Mouse (Mus musculus) adrenal gland, postnatal 14 days (tissue): Measurements from ENCODE around the gene Ift43. TPM values are rescaled to one million over a fixed set of nuclear protein-coding genes. Genes with fewer than 3 reads are reported as not detected.

ENCODE experiments used
- DNase-seq: peaks from one replicate; pipeline ENCODE4 v3.0.0; 2021; ENCODE audit warnings: mixed read lengths
- total RNA-seq: library from RNA; stranded (reverse); gene quantifications from 2 replicates; pipeline ENCODE4 v1.2.3, GENCODE M21; 2021

Gene Ift43
- total RNA-seq, 1 experiment from 2014 or later = 25.3 TPM

GRCm38 (mm10) chr12:86078553-86079201, 3.7 kb upstream of the Ift43 start, which contains the start of gene Tgfb3:
Gene Tgfb3 (minus strand): TSS chr12:86079041.
- peak; percentile 55 for DNase-seq

GRCm38 (mm10) chr12:86079202-86079667, 3.1 kb upstream of the Ift43 start:
- DNase-seq = peak; percentile 95

DNA sequence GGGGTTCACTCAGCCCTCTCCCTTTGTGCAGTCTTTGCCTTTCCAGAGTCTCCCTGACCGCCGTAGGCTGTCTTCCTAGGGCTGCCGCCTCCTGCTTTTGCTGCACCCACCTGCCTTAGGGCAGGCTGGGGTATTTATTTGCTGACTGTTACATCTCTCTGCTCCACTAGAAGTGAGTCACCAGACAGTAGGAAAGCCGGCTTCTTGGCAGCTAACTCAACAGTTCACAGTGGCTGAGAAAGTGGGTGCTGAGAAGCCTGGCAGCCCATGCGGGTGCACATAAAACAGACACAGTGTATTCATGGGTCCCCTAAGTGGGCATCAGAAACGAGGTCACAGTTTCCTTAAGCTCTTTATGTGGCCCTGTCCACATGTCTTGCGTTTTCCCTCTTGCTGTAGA, 3.5 kb downstream of the Ift43 start:
- DNase-seq = no peak

DNA sequence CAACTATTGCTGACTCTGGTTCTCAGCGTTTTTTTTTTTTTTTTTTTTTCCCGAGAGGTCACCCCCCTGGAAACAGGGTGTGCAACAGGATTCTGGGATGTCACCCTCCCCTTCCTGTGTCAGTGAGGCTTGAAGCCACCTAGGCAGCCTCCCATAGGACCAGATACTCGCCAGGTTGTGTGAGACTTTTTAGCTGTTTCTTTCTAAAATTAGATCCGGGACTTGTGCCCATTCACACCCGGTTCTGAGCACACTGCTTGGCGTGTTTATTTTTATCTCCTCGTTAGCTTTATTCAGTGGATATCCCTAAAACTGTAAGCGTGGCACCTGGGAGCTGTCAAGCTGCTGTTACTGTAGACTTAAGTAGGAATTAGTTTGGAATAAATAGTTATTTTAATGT, 4.2 kb downstream of the Ift43 start:
- no peak for DNase-seq

DNA sequence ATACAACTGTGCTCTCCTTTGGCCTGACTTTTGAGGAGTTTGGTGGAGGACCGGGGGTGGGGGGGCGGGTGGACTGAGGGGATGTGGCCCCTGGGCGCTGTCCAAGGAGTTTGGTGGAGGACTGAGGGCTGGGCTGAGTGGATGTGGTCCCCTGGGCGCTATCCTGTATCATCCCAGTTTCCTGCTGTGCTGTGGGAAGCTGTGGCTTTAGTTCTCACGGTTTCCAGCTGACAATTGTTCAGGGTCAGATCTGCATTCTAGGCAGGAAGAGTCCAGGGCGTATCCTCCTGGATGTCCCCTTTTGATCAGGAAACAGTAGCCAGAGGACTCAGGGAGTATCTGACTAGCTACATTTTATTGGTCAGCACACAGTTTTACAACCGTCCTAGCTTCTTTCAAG, 5.7 kb downstream of the Ift43 start:
- peak; percentile 29 for DNase-seq

- DNase-seq = no peak
Observed at GRCm38 (mm10) chr12:86090764-86091163, 8.4 kb downstream of the Ift43 start.

GRCm38 (mm10) chr12:86091601-86092132, 9.3 kb downstream of the Ift43 start:
- peak; percentile 33 for DNase-seq

- DNase-seq = no peak
Observed at GRCm38 (mm10) chr12:86094075-86094474, 11.7 kb downstream of the Ift43 start.

DNA sequence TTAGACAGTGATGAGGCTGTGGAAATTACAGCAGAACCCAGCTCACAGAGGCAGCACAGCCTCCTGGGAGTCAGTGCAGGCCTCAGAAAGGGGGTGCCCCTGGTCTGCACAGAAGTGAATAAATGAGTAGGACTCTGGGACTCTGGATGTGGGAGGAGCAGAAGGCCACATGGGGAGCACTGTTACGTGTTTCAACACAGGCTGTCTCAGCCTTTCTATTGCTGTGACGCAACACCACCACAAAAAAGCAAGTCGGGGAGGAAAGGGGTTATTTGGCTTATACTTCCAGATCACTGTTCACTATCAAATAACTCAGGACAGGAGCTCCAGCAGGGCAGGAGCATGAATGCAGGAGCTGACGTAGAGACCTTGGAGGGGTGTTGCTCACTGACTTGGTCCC, 13.5 kb downstream of the Ift43 start:
- DNase-seq = no peak

DNA sequence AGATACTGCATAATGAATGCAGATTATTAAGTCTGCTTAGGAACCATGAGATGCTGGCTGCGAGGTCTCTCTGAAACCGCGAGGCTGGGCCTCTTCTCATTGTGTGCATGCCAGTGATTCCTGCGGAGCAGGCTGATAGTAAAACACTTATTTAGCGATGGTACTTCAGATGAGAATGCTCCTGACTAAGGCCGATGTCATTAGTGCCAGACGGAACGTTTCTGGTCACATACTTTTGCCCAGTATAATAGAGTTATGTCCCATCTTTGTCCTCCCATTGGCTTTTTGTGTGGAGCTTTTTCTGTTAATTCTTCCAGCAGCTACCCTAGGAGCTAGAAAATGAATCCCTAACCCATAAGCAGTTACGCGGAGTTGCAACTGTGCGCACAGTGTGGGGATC, 15.4 kb downstream of the Ift43 start:
- no peak for DNase-seq

DNA sequence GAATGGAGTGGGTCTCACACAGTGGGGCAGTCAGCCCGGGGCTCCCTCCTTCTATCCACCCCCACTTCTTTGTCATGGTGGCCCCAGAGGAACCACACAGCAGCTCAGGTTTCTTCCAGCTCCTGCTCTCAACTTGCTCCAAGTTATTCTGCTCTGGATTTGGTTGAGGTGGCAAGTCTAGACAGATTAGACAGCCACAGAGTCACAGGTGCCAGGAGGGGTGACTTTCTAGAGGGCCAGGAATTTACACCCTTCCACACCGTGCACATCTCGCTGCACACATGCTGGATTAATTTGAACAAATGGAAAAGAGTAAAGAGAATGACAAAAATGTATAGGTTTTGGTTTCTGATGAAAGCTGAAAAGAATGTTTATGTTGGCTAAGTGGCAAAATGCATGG, 18.4 kb downstream of the Ift43 start:
- DNase-seq = no peak

DNA sequence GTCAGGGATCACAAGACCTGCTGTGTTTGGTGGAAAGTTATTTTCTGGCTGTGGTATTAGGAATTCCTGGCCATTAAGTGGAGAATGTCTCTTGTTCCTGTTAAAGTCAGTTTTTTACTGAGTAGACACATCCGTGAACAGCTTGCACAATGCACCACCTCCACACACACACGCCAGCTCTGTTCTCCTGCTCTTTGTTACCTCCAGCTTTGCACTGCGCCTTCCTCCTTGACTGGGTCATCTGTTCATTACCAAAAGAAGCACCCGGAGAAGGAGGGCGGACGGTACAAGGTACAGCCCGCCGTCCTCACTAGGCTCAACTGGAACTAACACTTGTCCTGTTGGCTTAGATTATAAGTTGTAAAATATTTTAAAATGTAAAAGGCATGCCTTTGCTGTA, 20.3 kb downstream of the Ift43 start:
- DNase-seq = no peak

GRCm38 (mm10) chr12:86103391-86103790, 21.1 kb downstream of the Ift43 start:
- DNase-seq = no peak

DNA sequence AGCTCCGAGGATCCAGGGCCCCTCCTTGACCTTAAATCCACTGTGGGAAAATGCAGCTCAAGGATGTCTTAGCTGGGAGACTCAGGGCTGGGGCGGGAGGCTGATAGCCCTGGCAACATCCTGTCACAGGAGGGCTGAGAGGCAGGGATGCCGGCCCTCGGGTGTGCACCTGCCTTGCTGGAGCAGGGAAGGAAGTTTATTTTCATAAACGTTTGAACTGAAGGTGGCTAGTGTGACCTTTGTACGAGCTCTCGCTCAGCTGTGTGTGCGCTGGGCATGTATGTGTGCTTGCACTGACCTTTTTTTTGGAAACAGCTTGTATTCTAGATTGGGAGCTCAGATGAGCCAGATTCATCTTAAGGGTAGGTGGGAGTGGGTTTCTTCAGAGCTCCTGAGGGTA, 21.5 kb downstream of the Ift43 start:
- no peak for DNase-seq

DNA sequence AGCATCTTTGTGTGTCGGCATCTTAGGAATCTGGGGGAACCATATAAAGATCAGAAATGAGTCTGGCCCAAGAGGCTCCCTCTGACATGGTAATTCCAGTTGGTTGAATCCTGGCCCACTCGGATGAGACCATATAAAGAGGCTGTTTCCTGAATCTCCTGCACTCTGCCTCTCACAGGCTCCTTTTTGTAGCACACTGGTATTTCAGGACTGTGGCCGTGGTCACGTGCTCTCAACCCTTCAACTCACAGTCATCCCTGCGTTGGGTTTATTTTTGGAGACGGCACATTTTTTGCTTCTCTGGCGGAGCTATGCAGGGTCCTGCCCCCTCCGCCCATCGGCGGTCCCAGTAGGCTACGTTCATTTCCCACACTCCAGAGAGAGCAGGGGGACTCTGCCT, 22.0 kb downstream of the Ift43 start:
- no peak for DNase-seq

- no peak for DNase-seq
Observed at GRCm38 (mm10) chr12:86105546-86105945, 23.2 kb downstream of the Ift43 start.

GRCm38 (mm10) chr12:86106086-86106485, 23.7 kb downstream of the Ift43 start:
- no peak for DNase-seq

GRCm38 (mm10) chr12:86107645-86108044, 25.3 kb downstream of the Ift43 start:
- DNase-seq = no peak

- DNase-seq = no peak
Observed at GRCm38 (mm10) chr12:86109531-86109930, 27.2 kb downstream of the Ift43 start.

GRCm38 (mm10) chr12:86110637-86111036, 28.3 kb downstream of the Ift43 start:
- peak; percentile 30 for DNase-seq

- DNase-seq = no peak
Observed at GRCm38 (mm10) chr12:86116295-86116835, 34.0 kb downstream of the Ift43 start.

GRCm38 (mm10) chr12:86124016-86124415, 41.7 kb downstream of the Ift43 start:
- no peak for DNase-seq

- peak; percentile 57 for DNase-seq
Observed at GRCm38 (mm10) chr12:86128122-86128521, 45.8 kb downstream of the Ift43 start.

- DNase-seq = no peak
Observed at GRCm38 (mm10) chr12:86129005-86129404, 46.7 kb downstream of the Ift43 start.
